Mouse (Mus musculus): ENCODE data around the gene Dkkl1. TPM values are rescaled to one million over a fixed set of nuclear protein-coding genes. Genes with fewer than 3 reads are reported as not detected.
"Not testable (repeated sequence)": the region's sequence is repeated elsewhere in the genome, so short reads cannot be mapped to it uniquely, and the experiment has no call there.

Gene Dkkl1
- 10 to 100 TPM; 23.1 to 31.5 (median 26.8) TPM for total RNA-seq (2022)

GRCm38 (mm10) chr7:45211851-45212251 lies at the start of gene Dkkl1:
Dkkl1 (minus strand) TSS chr7:45212147.
- DNase-seq (ENCODE audit: low spot score in 2 of 2), result no peak

- no peak for DNase-seq (ENCODE audit: low spot score in 2 of 2)
These were observed 47.3 kb upstream of the Dkkl1 start for GRCm38 (mm10) chr7:45259281-45259680.

GRCm38 (mm10) chr7:45257063-45257840 lies 45.3 kb upstream of the Dkkl1 start:
- DNase-seq (ENCODE audit: low spot score in 2 of 2), result peak in 1 of 2 experiments; percentile 67

GRCm38 (mm10) chr7:45255822-45256221 lies 43.9 kb upstream of the Dkkl1 start:
- not testable (repeated sequence) for DNase-seq (ENCODE audit: low spot score in 2 of 2)

GRCm38 (mm10) chr7:45253806-45254205 lies 41.9 kb upstream of the Dkkl1 start:
- no peak for DNase-seq (ENCODE audit: low spot score in 2 of 2)

GRCm38 (mm10) chr7:45247666-45248065 lies 35.7 kb upstream of the Dkkl1 start:
- DNase-seq (ENCODE audit: low spot score in 2 of 2), result no peak

GRCm38 (mm10) chr7:45241389-45241749 lies 29.4 kb upstream of the Dkkl1 start:
- no peak for DNase-seq (ENCODE audit: low spot score in 2 of 2)

GRCm38 (mm10) chr7:45240633-45241388 lies 28.9 kb upstream of the Dkkl1 start, which contains the start of gene Slc6a16:
Slc6a16 (plus strand) TSS chr7:45241085.
- DNase-seq (ENCODE audit: low spot score in 2 of 2), result peak; percentile 47 to 53

- DNase-seq (ENCODE audit: low spot score in 2 of 2), result no peak
These were observed 28.2 kb upstream of the Dkkl1 start for GRCm38 (mm10) chr7:45240109-45240508.

- no peak for DNase-seq (ENCODE audit: low spot score in 2 of 2)
These were observed 27.0 kb upstream of the Dkkl1 start, which contains the start of gene Cd37 for GRCm38 (mm10) chr7:45238723-45239496. Cd37 (minus strand) TSS chr7:45239115.

- DNase-seq (ENCODE audit: low spot score in 2 of 2), result no peak
These were observed 26.1 kb upstream of the Dkkl1 start for GRCm38 (mm10) chr7:45237747-45238699.

GRCm38 (mm10) chr7:45235656-45236180 lies 23.8 kb upstream of the Dkkl1 start:
- DNase-seq (ENCODE audit: low spot score in 2 of 2), result no peak

GRCm38 (mm10) chr7:45234922-45235571 lies 23.1 kb upstream of the Dkkl1 start:
- DNase-seq (ENCODE audit: low spot score in 2 of 2), result no peak

GRCm38 (mm10) chr7:45234333-45234841 lies 22.4 kb upstream of the Dkkl1 start:
- DNase-seq (ENCODE audit: low spot score in 2 of 2), result peak in 1 of 2 experiments; percentile 44

GRCm38 (mm10) chr7:45233580-45234332 lies 21.8 kb upstream of the Dkkl1 start:
- DNase-seq (ENCODE audit: low spot score in 2 of 2), result peak; percentile 46 to 89

- DNase-seq (ENCODE audit: low spot score in 2 of 2), result peak; percentile 28 to 66
These were observed 20.9 kb upstream of the Dkkl1 start for GRCm38 (mm10) chr7:45232716-45233465.

GRCm38 (mm10) chr7:45231941-45232340 lies 20.0 kb upstream of the Dkkl1 start:
- DNase-seq (ENCODE audit: low spot score in 2 of 2), result no peak

GRCm38 (mm10) chr7:45231192-45231591 lies 19.2 kb upstream of the Dkkl1 start:
- no peak for DNase-seq (ENCODE audit: low spot score in 2 of 2)

Data from left cerebral cortex, adult 8-10 months (tissue).